Mouse (Mus musculus) midbrain, embryonic 11.5 days (tissue): ENCODE measurements around the gene Taf1. TPM values are rescaled to one million over a fixed set of nuclear protein-coding genes. Genes with fewer than 3 reads are reported as not detected.

Experiments
- ATAC-seq: fragments of 200-750 bp; cut with Nextera tagmentation; 2 replicates; pipeline ENCODE4 v1.8.0; 2017; ENCODE audit warnings: moderate TSS enrichment, moderate library complexity; ENCODE audit not compliant: low FRiP score
- DNase-seq: peaks from one replicate; pipeline ENCODE4 v3.0.0; 2015; ENCODE audit warnings: low spot score; ENCODE audit errors: missing footprints
- H3K27ac ChIP-seq: fragments of 300-500 bp; sonication (generic); 2 replicates; pipeline ENCODE4 v1.5.1; 2014; ENCODE audit warnings: low read depth, low read length
- H3K27me3 ChIP-seq: fragments of 300-500 bp; sonication (generic); 2 replicates; pipeline ENCODE4 v1.6.1; 2014; ENCODE audit warnings: mild to moderate bottlenecking, low read length, moderate library complexity, mixed read lengths; ENCODE audit not compliant: control insufficient read depth, insufficient read depth
- H3K36me3 ChIP-seq: fragments of 300-500 bp; sonication (generic); 2 replicates; pipeline ENCODE4 v1.6.1; 2014; ENCODE audit warnings: mild to moderate bottlenecking, low read length, moderate library complexity, mixed read lengths; ENCODE audit not compliant: control insufficient read depth, insufficient read depth
- H3K4me1 ChIP-seq: fragments of 300-500 bp; sonication (generic); 2 replicates; pipeline ENCODE4 v1.6.1; 2014; ENCODE audit warnings: low read length; ENCODE audit not compliant: control insufficient read depth, insufficient read depth
- H3K4me2 ChIP-seq: fragments of 300-500 bp; sonication (generic); 2 replicates; pipeline ENCODE4 v1.6.1; 2014; ENCODE audit warnings: mild to moderate bottlenecking, moderate library complexity
- H3K4me3 ChIP-seq: fragments of 300-500 bp; sonication (generic); 2 replicates; pipeline ENCODE4 v1.5.1; 2014; ENCODE audit warnings: low read depth, low read length
- H3K9ac ChIP-seq: fragments of 300-500 bp; sonication (generic); 2 replicates; pipeline ENCODE4 v1.6.1; 2014; ENCODE audit warnings: low read length
- H3K9me3 ChIP-seq: fragments of 300-500 bp; sonication (generic); 2 replicates; pipeline ENCODE4 v1.6.1; 2016; ENCODE audit warnings: low read length; ENCODE audit not compliant: control insufficient read depth
- WGBS: fragments of 180-500 bp; shearing (Covaris S2); extraction: QIAGEN DNeasy Blood & Tissue Kit; methylation state at CpG from one replicate; pipeline ENCODE4 v1.1.7; 2014; 5-methylcytosine and 5-hydroxymethylcytosine counted together
- polyA plus RNA-seq: library from polyadenylated mRNA; unstranded; fragments of >200 nt; fragmentation: Nextera tagmentation; extraction: Ambion mirVana; gene quantifications from 2 replicates; pipeline ENCODE4 v1.2.1, GENCODE M21; 2014

Gene Taf1
- polyA plus RNA-seq, 1 experiment from 2014 or later: 20.5 TPM

DNA sequence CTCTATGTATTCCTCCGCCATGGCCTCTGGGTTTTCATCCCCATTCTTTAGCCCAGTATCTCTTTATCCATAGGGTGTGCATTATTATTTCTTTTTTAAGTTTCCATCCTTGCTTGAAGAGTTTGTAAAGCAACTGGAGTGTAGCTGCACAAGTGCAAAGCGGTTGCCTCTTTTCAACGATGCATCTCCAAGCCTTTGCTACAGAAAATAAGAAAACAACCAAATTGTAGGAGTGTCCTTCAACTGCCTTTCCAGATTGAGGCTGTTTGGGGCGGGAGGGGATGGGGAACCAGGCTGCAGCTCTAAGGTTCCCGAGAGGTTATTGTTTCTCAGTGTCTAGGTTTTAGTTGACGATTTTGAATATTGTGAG lies 108.6 kb downstream of the Taf1 start:
- ATAC-seq (no peak), DNase-seq (peak; percentile 91)
- no peaks in the 10 kb centered on the region for H3K36me3 ChIP-seq
- peak overlapping the region; percentile 44 for H3K27ac ChIP-seq
- 14% methylated on average over 6 of the region's 6 CpGs for WGBS
- H3K9ac ChIP-seq: peak overlapping the region; percentile 85
- H3K4me3 ChIP-seq: peak overlapping the region; percentile 68
- peaks cover 9% of the 10 kb centered on the region for H3K27me3 ChIP-seq
- 0 out of 2 replicates have a peak, but pooled peaks cover 6% of the 10 kb centered on the region for H3K4me1 ChIP-seq
- peak overlapping the region; percentile 62 for H3K4me2 ChIP-seq
- H3K9me3 ChIP-seq: no peaks in the 10 kb centered on the region

DNA sequence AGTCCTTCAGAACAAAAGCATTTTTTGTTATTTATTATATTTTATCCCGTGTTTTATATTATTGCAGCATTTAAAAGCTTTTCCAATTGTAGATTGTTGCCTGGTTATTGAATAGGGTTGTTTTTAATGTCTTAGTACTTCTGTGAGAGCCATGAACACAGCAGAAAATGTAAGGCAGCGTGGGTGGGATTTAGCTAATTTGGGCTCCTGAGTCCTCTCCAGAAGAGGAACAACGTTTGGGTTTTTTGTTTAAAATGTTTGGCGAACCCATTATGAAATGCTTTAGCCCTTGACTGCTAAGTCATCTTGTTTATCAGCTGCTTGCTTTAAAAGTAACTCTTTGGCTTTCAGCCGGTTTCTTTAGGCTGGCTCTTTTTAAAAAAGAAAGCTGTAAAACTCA lies 109.6 kb downstream of the Taf1 start:
- Histone ChIP-seq H3K9me3 (no peaks in the 10 kb centered on the region), H3K4me2 (peak overlapping the region; percentile 62), H3K9ac (peak overlapping the region; percentile 54), H3K4me1 (0 out of 2 replicates have a peak, but pooled peaks cover 6% of the 10 kb centered on the region), H3K27ac (no peak overlapping the region), H3K36me3 (no peaks in the 10 kb centered on the region), H3K27me3 (peaks cover 9% of the 10 kb centered on the region), H3K4me3 (peak overlapping the region; percentile 68)
- no peak for DNase-seq
- ATAC-seq: no peak
- 16% methylated on average over 5 of the region's 5 CpGs for WGBS

- no peak overlapping the region for H3K9ac ChIP-seq
- H3K4me2 ChIP-seq: no peak overlapping the region
- H3K4me1 ChIP-seq: 0 out of 2 replicates have a peak, but pooled peaks cover 3% of the 10 kb centered on the region
- no peak overlapping the region for H3K27ac ChIP-seq
- no peak for ATAC-seq
- H3K27me3 ChIP-seq: peaks cover 6% of the 10 kb centered on the region
- H3K4me3 ChIP-seq: no peak overlapping the region
- no peaks in the 10 kb centered on the region for H3K36me3 ChIP-seq
- WGBS: 86% methylated on average over 2 of the region's 2 CpGs
- no peaks in the 10 kb centered on the region for H3K9me3 ChIP-seq
- DNase-seq: no peak
Observed at GRCm38 (mm10) chrX:101645286-101645685, 112.8 kb downstream of the Taf1 start.

DNA sequence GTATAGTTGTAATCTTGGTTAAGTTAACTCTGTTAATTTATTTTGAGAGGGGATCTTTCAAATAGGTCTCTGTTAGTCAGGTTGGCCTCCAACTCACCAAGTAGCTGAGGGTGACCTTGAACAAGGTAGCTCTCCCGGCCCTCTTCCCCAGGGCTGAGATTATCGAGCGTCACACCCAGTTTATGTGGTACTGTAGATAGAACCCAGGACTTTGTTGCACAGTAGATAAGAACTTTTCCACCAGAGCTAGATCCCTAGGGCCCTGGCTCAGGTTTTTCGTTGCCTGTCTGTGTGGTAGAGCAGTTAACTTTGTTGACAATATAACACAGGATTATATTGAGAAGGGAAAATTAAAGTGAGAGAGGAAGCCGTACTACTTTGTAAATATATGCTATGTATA lies 114.1 kb downstream of the Taf1 start:
- DNase-seq (no peak), ATAC-seq (no peak)
- no peak overlapping the region for H3K4me3 ChIP-seq
- no peak overlapping the region for H3K9ac ChIP-seq
- no peak overlapping the region for H3K27ac ChIP-seq
- no peaks in the 10 kb centered on the region for H3K27me3 ChIP-seq
- 84% methylated on average over 5 of the region's 5 CpGs for WGBS
- H3K4me1 ChIP-seq: 0 out of 2 replicates have a peak, but pooled peaks cover 3% of the 10 kb centered on the region
- H3K36me3 ChIP-seq: no peaks in the 10 kb centered on the region
- no peak overlapping the region for H3K4me2 ChIP-seq
- H3K9me3 ChIP-seq: no peaks in the 10 kb centered on the region

Other genes with a start within 250 kb of the Taf1 start
- gene Nlgn3, start 233.6 kb upstream of the Taf1 start, polyA plus RNA-seq: 21.7 and 24.2 TPM in 2 replicates
- not detected in 2 replicates for gene Gjb1, start 156.4 kb upstream of the Taf1 start, polyA plus RNA-seq
- gene Zmym3, start 111.9 kb upstream of the Taf1 start, polyA plus RNA-seq: 17.0 and 20.4 TPM in 2 replicates
- gene Nono, start 103.4 kb upstream of the Taf1 start, polyA plus RNA-seq: 700 and 727 TPM in 2 replicates
- 1.1 and 1.9 TPM in 2 replicates for gene Itgb1bp2, start 83.6 kb upstream of the Taf1 start, polyA plus RNA-seq
- 237 and 262 TPM in 2 replicates for gene Ogt, start 107.3 kb downstream of the Taf1 start, polyA plus RNA-seq
- gene Cxcr3, start 201.5 kb downstream of the Taf1 start, polyA plus RNA-seq: 0.12 and 0.20 TPM in 2 replicates